Mouse (Mus musculus): ENCODE measurements around the gene Spata16.

DNA sequence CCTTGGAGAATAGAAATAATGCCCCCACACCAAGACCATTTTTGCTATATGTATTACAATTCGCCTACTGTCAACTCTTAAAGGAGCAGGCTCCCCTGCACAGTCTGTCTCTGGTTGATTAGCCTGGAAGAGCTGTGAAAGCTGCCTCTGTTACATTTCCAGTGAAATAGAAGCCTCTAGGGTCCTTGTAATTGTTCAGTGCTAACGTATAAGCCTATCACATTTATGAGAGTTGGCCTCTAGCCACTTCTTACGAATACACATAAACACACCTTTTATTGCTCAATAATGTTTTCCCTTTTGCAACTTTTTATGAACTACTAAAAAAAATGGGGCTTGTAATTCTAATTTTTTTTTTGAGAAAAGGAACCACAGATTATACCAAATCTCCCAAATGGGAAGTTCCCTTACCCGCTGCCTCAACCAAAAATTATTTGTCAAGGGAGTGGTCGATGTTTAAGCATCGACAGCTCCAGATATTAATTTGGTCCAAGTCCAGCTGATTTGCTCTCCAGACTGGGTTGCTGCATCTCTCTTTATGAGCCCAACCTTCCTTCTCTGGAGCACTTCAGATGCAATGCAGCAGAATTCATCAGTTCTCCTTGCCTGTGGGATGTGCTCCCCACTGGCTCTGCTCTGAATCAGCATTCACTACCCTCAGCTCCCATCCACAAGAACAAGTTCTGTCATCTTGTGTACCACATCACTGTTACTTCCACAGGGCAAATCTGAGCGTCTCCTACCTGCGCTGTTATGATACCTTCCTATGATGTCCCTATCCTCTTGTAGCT is 392.8 kb downstream of the Spata16 start:
- TF ChIP-seq GATA1 (IDR thresholded peaks at IDR 0.05; ENCODE audit: borderline replicate concordance, low read length) (no peak), FLI1 (IDR thresholded peaks at IDR 0.05; ENCODE audit: low read length) (no peak)

Measured in megakaryocyte, embryonic 14.5 days (primary cell).